Mouse (Mus musculus): Measurements from ENCODE around the gene Cdc42bpb. TPM values are rescaled to one million over a fixed set of nuclear protein-coding genes. Genes with fewer than 3 reads are reported as not detected.

The Cdc42bpb gene
- polyA plus RNA-seq, 1 experiment from 2014 or later, result 25.6 TPM

- Histone ChIP-seq H3K9me3 (no peaks in the 10 kb centered on the region), H3K27ac (no peak overlapping the region), H3K4me2 (no peak overlapping the region), H3K4me3 (replicated peaks) (no peak overlapping the region), H3K27me3 (no peaks in the 10 kb centered on the region), H3K36me3 (peaks cover 69% of the 10 kb centered on the region), H3K4me1 (replicated peaks) (no peaks in the 10 kb centered on the region), H3K9ac (replicated peaks) (no peak overlapping the region)
- 80% methylated on average over 7 of the region's 7 CpGs for WGBS
- ATAC-seq (ENCODE audit: insufficient number of reproducible peaks, insufficient read depth, low FRiP score, low TSS enrichment, low read depth), result no peak
Measured at GRCm38 (mm10) chr12:111340692-111341091, 36.8 kb downstream of the Cdc42bpb start.

GRCm38 (mm10) chr12:111337864-111338354, 39.6 kb downstream of the Cdc42bpb start:
- no peak overlapping the region for H3K4me3 ChIP-seq (replicated peaks)
- H3K27me3 ChIP-seq, result no peaks in the 10 kb centered on the region
- H3K9ac ChIP-seq (replicated peaks), result no peak overlapping the region
- no peak overlapping the region for H3K27ac ChIP-seq
- H3K9me3 ChIP-seq, result no peaks in the 10 kb centered on the region
- no peak for ATAC-seq (ENCODE audit: insufficient number of reproducible peaks, insufficient read depth, low FRiP score, low TSS enrichment, low read depth)
- peaks cover 6% of the 10 kb centered on the region for H3K4me1 ChIP-seq (replicated peaks)
- peaks cover 89% of the 10 kb centered on the region for H3K36me3 ChIP-seq
- 74% methylated on average over 15 of the region's 15 CpGs for WGBS
- H3K4me2 ChIP-seq, result no peak overlapping the region

- Histone ChIP-seq H3K27me3 (no peaks in the 10 kb centered on the region), H3K4me2 (no peak overlapping the region), H3K9me3 (no peaks in the 10 kb centered on the region), H3K36me3 (peaks cover 91% of the 10 kb centered on the region), H3K4me1 (replicated peaks) (peaks cover 6% of the 10 kb centered on the region), H3K27ac (0 out of 2 replicates have a peak overlapping the region, but pooled peaks have one; percentile 5), H3K9ac (replicated peaks) (no peak overlapping the region), H3K4me3 (replicated peaks) (no peak overlapping the region)
- 65% methylated on average over 15 of the region's 15 CpGs for WGBS
- ATAC-seq (ENCODE audit: insufficient number of reproducible peaks, insufficient read depth, low FRiP score, low TSS enrichment, low read depth), result no peak; the same call in 1 of the 2 replicates
Measured at GRCm38 (mm10) chr12:111333020-111333605, 44.4 kb downstream of the Cdc42bpb start.

GRCm38 (mm10) chr12:111332443-111332842, 45.1 kb downstream of the Cdc42bpb start:
- H3K4me3 ChIP-seq (replicated peaks), result no peak overlapping the region
- no peak overlapping the region for H3K4me2 ChIP-seq
- WGBS, result 93% methylated on average over 11 of the region's 11 CpGs
- H3K4me1 ChIP-seq (replicated peaks), result peaks cover 6% of the 10 kb centered on the region
- no peak overlapping the region for H3K9ac ChIP-seq (replicated peaks)
- ATAC-seq (ENCODE audit: insufficient number of reproducible peaks, insufficient read depth, low FRiP score, low TSS enrichment, low read depth), result no peak
- no peaks in the 10 kb centered on the region for H3K9me3 ChIP-seq
- no peak overlapping the region for H3K27ac ChIP-seq
- H3K36me3 ChIP-seq, result peaks cover 93% of the 10 kb centered on the region
- no peaks in the 10 kb centered on the region for H3K27me3 ChIP-seq

GRCm38 (mm10) chr12:111331573-111331972, 45.9 kb downstream of the Cdc42bpb start:
- 93% methylated on average over 9 of the region's 9 CpGs for WGBS
- Histone ChIP-seq H3K9ac (replicated peaks) (no peak overlapping the region), H3K27me3 (no peaks in the 10 kb centered on the region), H3K4me1 (replicated peaks) (peaks cover 6% of the 10 kb centered on the region), H3K9me3 (no peaks in the 10 kb centered on the region), H3K4me2 (no peak overlapping the region), H3K4me3 (replicated peaks) (no peak overlapping the region), H3K27ac (no peak overlapping the region), H3K36me3 (peaks cover 93% of the 10 kb centered on the region)
- no peak for ATAC-seq (ENCODE audit: insufficient number of reproducible peaks, insufficient read depth, low FRiP score, low TSS enrichment, low read depth)

GRCm38 (mm10) chr12:111329281-111329680, 48.2 kb downstream of the Cdc42bpb start:
- no peak overlapping the region for H3K27ac ChIP-seq
- peaks cover 6% of the 10 kb centered on the region for H3K4me1 ChIP-seq (replicated peaks)
- peaks cover 93% of the 10 kb centered on the region for H3K36me3 ChIP-seq
- no peak overlapping the region for H3K4me2 ChIP-seq
- no peak for ATAC-seq (ENCODE audit: insufficient number of reproducible peaks, insufficient read depth, low FRiP score, low TSS enrichment, low read depth)
- no peak overlapping the region for H3K4me3 ChIP-seq (replicated peaks)
- WGBS, result 90% methylated on average over 15 of the region's 15 CpGs
- no peaks in the 10 kb centered on the region for H3K9me3 ChIP-seq
- no peak overlapping the region for H3K9ac ChIP-seq (replicated peaks)
- H3K27me3 ChIP-seq, result no peaks in the 10 kb centered on the region

GRCm38 (mm10) chr12:111328360-111328759, 49.2 kb downstream of the Cdc42bpb start:
- 81% methylated on average over 6 of the region's 6 CpGs for WGBS
- H3K9ac ChIP-seq (replicated peaks), result no peak overlapping the region
- ATAC-seq (ENCODE audit: insufficient number of reproducible peaks, insufficient read depth, low FRiP score, low TSS enrichment, low read depth), result no peak
- H3K27me3 ChIP-seq, result no peaks in the 10 kb centered on the region
- no peak overlapping the region for H3K27ac ChIP-seq
- no peak overlapping the region for H3K4me3 ChIP-seq (replicated peaks)
- H3K36me3 ChIP-seq, result peaks cover 93% of the 10 kb centered on the region
- peaks cover 4% of the 10 kb centered on the region for H3K4me1 ChIP-seq (replicated peaks)
- H3K4me2 ChIP-seq, result no peak overlapping the region
- no peaks in the 10 kb centered on the region for H3K9me3 ChIP-seq

GRCm38 (mm10) chr12:111325744-111326424, 51.6 kb downstream of the Cdc42bpb start:
- 95% methylated on average over 18 of the region's 18 CpGs for WGBS
- H3K27ac ChIP-seq, result no peak overlapping the region
- ATAC-seq (ENCODE audit: insufficient number of reproducible peaks, insufficient read depth, low FRiP score, low TSS enrichment, low read depth), result no peak
- H3K4me1 ChIP-seq (replicated peaks), result no peaks in the 10 kb centered on the region
- peaks cover 100% of the 10 kb centered on the region for H3K36me3 ChIP-seq
- no peak overlapping the region for H3K9ac ChIP-seq (replicated peaks)
- H3K4me3 ChIP-seq (replicated peaks), result no peak overlapping the region
- no peak overlapping the region for H3K4me2 ChIP-seq
- no peaks in the 10 kb centered on the region for H3K9me3 ChIP-seq
- no peaks in the 10 kb centered on the region for H3K27me3 ChIP-seq

GRCm38 (mm10) chr12:111324949-111325348, 52.6 kb downstream of the Cdc42bpb start:
- Histone ChIP-seq H3K4me3 (replicated peaks) (no peak overlapping the region), H3K4me1 (replicated peaks) (no peaks in the 10 kb centered on the region), H3K9me3 (no peaks in the 10 kb centered on the region), H3K9ac (replicated peaks) (no peak overlapping the region), H3K27ac (no peak overlapping the region), H3K27me3 (no peaks in the 10 kb centered on the region), H3K36me3 (peaks cover 100% of the 10 kb centered on the region), H3K4me2 (no peak overlapping the region)
- ATAC-seq (ENCODE audit: insufficient number of reproducible peaks, insufficient read depth, low FRiP score, low TSS enrichment, low read depth), result no peak
- 95% methylated on average over 12 of the region's 12 CpGs for WGBS

GRCm38 (mm10) chr12:111324536-111324935, 53.0 kb downstream of the Cdc42bpb start:
- Histone ChIP-seq H3K4me1 (replicated peaks) (no peaks in the 10 kb centered on the region), H3K9ac (replicated peaks) (no peak overlapping the region)
- no peak for ATAC-seq (ENCODE audit: insufficient number of reproducible peaks, insufficient read depth, low FRiP score, low TSS enrichment, low read depth)

GRCm38 (mm10) chr12:111323423-111323822, 54.1 kb downstream of the Cdc42bpb start:
- no peak overlapping the region for H3K27ac ChIP-seq
- H3K4me3 ChIP-seq (replicated peaks), result no peak overlapping the region
- H3K9ac ChIP-seq (replicated peaks), result no peak overlapping the region
- no peaks in the 10 kb centered on the region for H3K9me3 ChIP-seq
- no peaks in the 10 kb centered on the region for H3K27me3 ChIP-seq
- H3K36me3 ChIP-seq, result peaks cover 100% of the 10 kb centered on the region
- WGBS, result 86% methylated on average over 4 of the region's 4 CpGs
- no peak overlapping the region for H3K4me2 ChIP-seq
- H3K4me1 ChIP-seq (replicated peaks), result no peaks in the 10 kb centered on the region
- no peak for ATAC-seq (ENCODE audit: insufficient number of reproducible peaks, insufficient read depth, low FRiP score, low TSS enrichment, low read depth)

More at GRCm38 (mm10) chr12:111324536-111324935, 53.0 kb downstream of the Cdc42bpb start:
- Histone ChIP-seq H3K4me3 (replicated peaks) (no peak overlapping the region), H3K27ac (no peak overlapping the region), H3K27me3 (no peaks in the 10 kb centered on the region), H3K36me3 (peaks cover 100% of the 10 kb centered on the region), H3K4me2 (no peak overlapping the region), H3K9me3 (no peaks in the 10 kb centered on the region)
- 91% methylated on average over 21 of the region's 21 CpGs for WGBS

All from limb, embryonic 12.5 days (tissue).